ENCODE assay signal across 21 mouse cellular contexts in genomic region chr3:130913812-130914211, GRCm38 (mm10).
A peak's percentile ranks its signal among the peaks of the same experiment; 100 is the strongest.
DNase-seq lines count a peak whose midpoint lies in the region; ATAC-seq and TF ChIP-seq lines count a peak whose summit lies in the region.
"Had no signal": no experiment of that assay in that cellular context is flagged by ENCODE, and none has a peak within 500 bp of the region (broad histone marks: within the 10 kb centered on the region; RNA-seq: fewer than 3 reads in every experiment).

No protein-coding gene starts in this region.

- no peak overlapping the region for H3K9ac ChIP-seq in intestine, embryonic 15.5 days
- no peak overlapping the region for H3K9ac ChIP-seq in intestine, postnatal 0 days (ENCODE audit: low read depth, low read length)
- H3K9ac ChIP-seq in intestine, embryonic 16.5 days (ENCODE audit: low read depth, low read length): no peak overlapping the region
- H3K9ac ChIP-seq: embryonic facial prominence, embryonic 13.5 days; forebrain, embryonic 15.5 days; heart, embryonic 15.5 days; hindbrain, embryonic 12.5 days had no signal

- no peak overlapping the region for H3K27ac ChIP-seq in intestine, embryonic 15.5 days
- no peak overlapping the region for H3K27ac ChIP-seq in intestine, postnatal 0 days (ENCODE audit: low read depth, low read length)
- no peak overlapping the region for H3K27ac ChIP-seq in intestine, embryonic 16.5 days (ENCODE audit: low read length)
- H3K27ac ChIP-seq: embryonic facial prominence, embryonic 13.5 days; forebrain, embryonic 15.5 days; heart, embryonic 15.5 days; hindbrain, embryonic 12.5 days had no signal

- no peaks in the 10 kb centered on the region for H3K9me3 ChIP-seq in intestine, embryonic 15.5 days
- no peaks in the 10 kb centered on the region for H3K9me3 ChIP-seq in intestine, postnatal 0 days (ENCODE audit: control insufficient read depth)
- no peaks in the 10 kb centered on the region for H3K9me3 ChIP-seq in intestine, embryonic 16.5 days (ENCODE audit: control insufficient read depth, low read length)
- H3K9me3 ChIP-seq: embryonic facial prominence, embryonic 13.5 days; forebrain, embryonic 15.5 days; heart, embryonic 15.5 days; hindbrain, embryonic 12.5 days had no signal

- WGBS in intestine, embryonic 15.5 days: 65% methylated on average over 7 of the region's 7 CpGs
- 49% methylated on average over 7 of the region's 7 CpGs for WGBS in intestine, postnatal 0 days
- 53% methylated on average over 7 of the region's 7 CpGs for WGBS in intestine, embryonic 16.5 days

- peak; percentile 76 for DNase-seq in heart, adult 11 months
- no peak for DNase-seq in heart, adult 8-10 months (ENCODE audit: low spot score)
- peak; percentile 49 for DNase-seq in NIH3T3 (ENCODE audit: low read depth)
- no peak for DNase-seq in retina, postnatal 1 day
- DNase-seq: adrenal gland, adult 8-10 months; cerebellum, adult 11-12 months; cerebellum, adult 9-10 months; cerebellum, postnatal 25 days; gastrocnemius, postnatal 10 days; heart, postnatal 4 days; kidney, adult 2 months had no signal

- no peaks in the 10 kb centered on the region for H3K4me1 ChIP-seq in intestine, embryonic 15.5 days (replicated peaks)
- H3K4me1 ChIP-seq in intestine, postnatal 0 days (replicated peaks; ENCODE audit: control insufficient read depth, insufficient read depth, low read length): no peaks in the 10 kb centered on the region
- no peaks in the 10 kb centered on the region for H3K4me1 ChIP-seq in intestine, embryonic 16.5 days (ENCODE audit: control insufficient read depth, insufficient read depth, low read length)
- H3K4me1 ChIP-seq: forebrain, embryonic 15.5 days had no signal

- no peak for TF ChIP-seq CTCF in intestine, postnatal 0 days (IDR thresholded peaks at IDR 0.05; ENCODE audit: low read depth)

- no peaks in the 10 kb centered on the region for H3K36me3 ChIP-seq in intestine, embryonic 15.5 days
- H3K36me3 ChIP-seq in intestine, postnatal 0 days (ENCODE audit: control insufficient read depth, insufficient read depth): no peaks in the 10 kb centered on the region
- H3K36me3 ChIP-seq in intestine, embryonic 16.5 days (ENCODE audit: control insufficient read depth, insufficient read depth, low read length): no peaks in the 10 kb centered on the region
- H3K36me3 ChIP-seq: embryonic facial prominence, embryonic 13.5 days; forebrain, embryonic 15.5 days; heart, embryonic 15.5 days; hindbrain, embryonic 12.5 days had no signal

- no peaks in the 10 kb centered on the region for H3K27me3 ChIP-seq in intestine, embryonic 15.5 days (replicated peaks)
- H3K27me3 ChIP-seq in intestine, postnatal 0 days (replicated peaks; ENCODE audit: control insufficient read depth, insufficient read depth, low read length): no peaks in the 10 kb centered on the region
- H3K27me3 ChIP-seq in intestine, embryonic 16.5 days (replicated peaks; ENCODE audit: control insufficient read depth, insufficient read depth, low read length): no peaks in the 10 kb centered on the region
- H3K27me3 ChIP-seq: CH12.LX; embryonic facial prominence, embryonic 13.5 days; forebrain, embryonic 15.5 days; heart, embryonic 15.5 days; hindbrain, embryonic 12.5 days had no signal

- H3K4me2 ChIP-seq in intestine, embryonic 15.5 days (replicated peaks): no peak overlapping the region
- H3K4me2 ChIP-seq in intestine, postnatal 0 days (replicated peaks; ENCODE audit: low read depth): no peak overlapping the region
- H3K4me2 ChIP-seq in intestine, embryonic 16.5 days (ENCODE audit: low read depth, low read length): no peak overlapping the region
- H3K4me2 ChIP-seq: embryonic facial prominence, embryonic 13.5 days; forebrain, embryonic 15.5 days; heart, embryonic 15.5 days; hindbrain, embryonic 12.5 days had no signal

- 0 out of 2 replicates have a peak, but pooled peaks have one; percentile 17 for ATAC-seq in intestine, embryonic 15.5 days
- no peak for ATAC-seq in intestine, postnatal 0 days
- ATAC-seq in intestine, embryonic 16.5 days: peak; percentile 50; the same call in 1 of the 2 replicates
- ATAC-seq: hindbrain, embryonic 16.5 days; inflammation-experienced regulatory T-cells, adult 6 months had no signal

- no peak overlapping the region for H3K4me3 ChIP-seq in intestine, embryonic 15.5 days (replicated peaks)
- no peak overlapping the region for H3K4me3 ChIP-seq in intestine, postnatal 0 days (ENCODE audit: low read depth, low read length)
- H3K4me3 ChIP-seq in intestine, embryonic 16.5 days (ENCODE audit: low read length): no peak overlapping the region
- H3K4me3 ChIP-seq: embryonic facial prominence, embryonic 13.5 days; forebrain, embryonic 15.5 days; heart, embryonic 15.5 days; hindbrain, embryonic 12.5 days had no signal

Comparison
In these comparisons a context has a peak if more than half of its experiments do, and no peak if none do; other contexts are left out.
1. DNase-seq: peak in heart, adult 11 months (single experiment) and NIH3T3 (single experiment); none in heart, adult 8-10 months (single experiment) and retina, postnatal 1 day (single experiment).